Mouse (Mus musculus) T-helper 1 cell (primary cell): ENCODE data around the gene Fbxw11.
"Not testable (repeated sequence)": the region's sequence is repeated elsewhere in the genome, so short reads cannot be mapped to it uniquely, and the experiment has no call there.

ENCODE experiments used
- in situ Hi-C: fragments of 300-600 bp; cut with MboI, MseI; formaldehyde crosslinking; loops from one replicate; pipeline ENCODE4 v1.15.1; 2025; ENCODE audit warnings: high pct_unique_total_duplicates

Gene Fbxw11

GRCm38 (mm10) chr11:32666983-32667382 is 24.5 kb downstream of the Fbxw11 start:
- in situ Hi-C loops, result no loop called here

GRCm38 (mm10) chr11:32671480-32671879 is 29.0 kb downstream of the Fbxw11 start:
- in situ Hi-C loops, result no loop called here

GRCm38 (mm10) chr11:32676777-32677176 is 34.3 kb downstream of the Fbxw11 start:
- in situ Hi-C loops, result no loop called here

- in situ Hi-C loops, result no loop called here
Observed at GRCm38 (mm10) chr11:32677811-32678210, 35.3 kb downstream of the Fbxw11 start.

GRCm38 (mm10) chr11:32679091-32679490 is 36.6 kb downstream of the Fbxw11 start:
- in situ Hi-C loops, result not testable (repeated sequence)

- in situ Hi-C loops, result no loop called here
Observed at GRCm38 (mm10) chr11:32680014-32680413, 37.5 kb downstream of the Fbxw11 start.

GRCm38 (mm10) chr11:32681192-32681795 is 38.8 kb downstream of the Fbxw11 start:
- in situ Hi-C loops, result no loop called here

GRCm38 (mm10) chr11:32682335-32683102 is 40.0 kb downstream of the Fbxw11 start:
- in situ Hi-C loops, result no loop called here

GRCm38 (mm10) chr11:32684690-32685254 is 42.2 kb downstream of the Fbxw11 start:
- in situ Hi-C loops, result no loop called here

GRCm38 (mm10) chr11:32688245-32688855 is 45.8 kb downstream of the Fbxw11 start:
- in situ Hi-C loops, result no loop called here

GRCm38 (mm10) chr11:32689510-32689909 is 47.0 kb downstream of the Fbxw11 start:
- in situ Hi-C loops, result no loop called here

- in situ Hi-C loops, result no loop called here
Observed at GRCm38 (mm10) chr11:32692834-32693233, 50.3 kb downstream of the Fbxw11 start.

- in situ Hi-C loops, result no loop called here
Observed at GRCm38 (mm10) chr11:32693431-32694141, 51.1 kb downstream of the Fbxw11 start.

GRCm38 (mm10) chr11:32694322-32695003 is 51.9 kb downstream of the Fbxw11 start:
- in situ Hi-C loops, result not testable (repeated sequence)

- in situ Hi-C loops, result no loop called here
Observed at GRCm38 (mm10) chr11:32696446-32697090, 54.0 kb downstream of the Fbxw11 start.

- in situ Hi-C loops, result no loop called here
Observed at GRCm38 (mm10) chr11:32697695-32698094, 55.2 kb downstream of the Fbxw11 start.

- in situ Hi-C loops, result no loop called here
Observed at GRCm38 (mm10) chr11:32699913-32700493, 57.5 kb downstream of the Fbxw11 start.

GRCm38 (mm10) chr11:32701566-32701965 is 59.0 kb downstream of the Fbxw11 start:
- in situ Hi-C loops, result no loop called here

GRCm38 (mm10) chr11:32704241-32704890 is 61.8 kb downstream of the Fbxw11 start:
- in situ Hi-C loops, result no loop called here
